Mouse (Mus musculus): ENCODE data around the gene Gigyf2. TPM values are rescaled to one million over a fixed set of nuclear protein-coding genes. Genes with fewer than 3 reads are reported as not detected.
"Not testable (repeated sequence)": the region's sequence is repeated elsewhere in the genome, so short reads cannot be mapped to it uniquely, and the experiment has no call there.

Gene Gigyf2
- polyA plus RNA-seq, 1 experiment from 2014 or later: 66.8 TPM

GRCm38 (mm10) chr1:87396923-87397586 lies 70.3 kb downstream of the Gigyf2 start:
- Histone ChIP-seq H3K27me3 (no peaks in the 10 kb centered on the region), H3K4me1 (peaks cover 9% of the 10 kb centered on the region), H3K27ac (peak overlapping the region; percentile 60; the same call in 1 of the 2 replicates), H3K9ac (no peak overlapping the region), H3K36me3 (peaks cover 5% of the 10 kb centered on the region), H3K4me2 (no peak overlapping the region), H3K9me3 (no peaks in the 10 kb centered on the region), H3K4me3 (no peak overlapping the region)
- 71% methylated on average over 7 of the region's 7 CpGs for WGBS
- ATAC-seq (ENCODE audit: insufficient number of reproducible peaks, insufficient read depth, low FRiP score, low TSS enrichment, low read depth): no peak

- peaks cover 53% of the 10 kb centered on the region for H3K36me3 ChIP-seq
Measured at GRCm38 (mm10) chr1:87404710-87405109, 77.9 kb downstream of the Gigyf2 start.

GRCm38 (mm10) chr1:87406012-87406411 lies 79.2 kb downstream of the Gigyf2 start:
- Histone ChIP-seq H3K4me3 (no peak overlapping the region), H3K4me2 (no peak overlapping the region), H3K4me1 (no peaks in the 10 kb centered on the region), H3K9me3 (no peaks in the 10 kb centered on the region), H3K9ac (no peak overlapping the region), H3K27me3 (no peaks in the 10 kb centered on the region), H3K36me3 (peaks cover 64% of the 10 kb centered on the region), H3K27ac (no peak overlapping the region)
- ATAC-seq (ENCODE audit: insufficient number of reproducible peaks, insufficient read depth, low FRiP score, low TSS enrichment, low read depth): no peak

More at GRCm38 (mm10) chr1:87404710-87405109, 77.9 kb downstream of the Gigyf2 start:
- Histone ChIP-seq H3K4me3 (no peak overlapping the region), H3K9ac (no peak overlapping the region), H3K4me1 (no peaks in the 10 kb centered on the region), H3K9me3 (no peaks in the 10 kb centered on the region), H3K4me2 (no peak overlapping the region), H3K27ac (no peak overlapping the region), H3K27me3 (no peaks in the 10 kb centered on the region)
- 88% methylated on average over 1 of the region's 1 CpGs for WGBS
- ATAC-seq (ENCODE audit: insufficient number of reproducible peaks, insufficient read depth, low FRiP score, low TSS enrichment, low read depth): no peak

- Histone ChIP-seq H3K4me2 (no peak overlapping the region), H3K36me3 (peaks cover 81% of the 10 kb centered on the region), H3K4me3 (no peak overlapping the region), H3K27me3 (no peaks in the 10 kb centered on the region), H3K9me3 (no peaks in the 10 kb centered on the region), H3K9ac (no peak overlapping the region), H3K4me1 (no peaks in the 10 kb centered on the region), H3K27ac (no peak overlapping the region)
- no peak for ATAC-seq (ENCODE audit: insufficient number of reproducible peaks, insufficient read depth, low FRiP score, low TSS enrichment, low read depth)
- WGBS: 89% methylated on average over 4 of the region's 4 CpGs
Measured at GRCm38 (mm10) chr1:87409380-87409779, 82.6 kb downstream of the Gigyf2 start.

- peaks cover 48% of the 10 kb centered on the region for H3K36me3 ChIP-seq
- no peak overlapping the region for H3K4me3 ChIP-seq
- H3K27ac ChIP-seq: no peak overlapping the region
- no peak overlapping the region for H3K9ac ChIP-seq
- WGBS: 88% methylated on average over 4 of the region's 4 CpGs
- H3K4me2 ChIP-seq: no peak overlapping the region
- no peak for ATAC-seq (ENCODE audit: insufficient number of reproducible peaks, insufficient read depth, low FRiP score, low TSS enrichment, low read depth)
- no peaks in the 10 kb centered on the region for H3K4me1 ChIP-seq
- no peaks in the 10 kb centered on the region for H3K9me3 ChIP-seq
- no peaks in the 10 kb centered on the region for H3K27me3 ChIP-seq
Measured at GRCm38 (mm10) chr1:87418733-87419132, 91.9 kb downstream of the Gigyf2 start.

- 91% methylated on average over 2 of the region's 2 CpGs for WGBS
- peaks cover 72% of the 10 kb centered on the region for H3K36me3 ChIP-seq
- ATAC-seq (ENCODE audit: insufficient number of reproducible peaks, insufficient read depth, low FRiP score, low TSS enrichment, low read depth): no peak
Measured at GRCm38 (mm10) chr1:87435125-87435524, 108.3 kb downstream of the Gigyf2 start.

GRCm38 (mm10) chr1:87436583-87436982 lies 109.8 kb downstream of the Gigyf2 start:
- WGBS: 85% methylated on average over 6 of the region's 6 CpGs
- Histone ChIP-seq H3K36me3 (peaks cover 74% of the 10 kb centered on the region), H3K4me1 (no peaks in the 10 kb centered on the region), H3K4me3 (no peak overlapping the region), H3K9ac (no peak overlapping the region), H3K27me3 (no peaks in the 10 kb centered on the region), H3K4me2 (no peak overlapping the region), H3K27ac (no peak overlapping the region), H3K9me3 (no peaks in the 10 kb centered on the region)
- ATAC-seq (ENCODE audit: insufficient number of reproducible peaks, insufficient read depth, low FRiP score, low TSS enrichment, low read depth): no peak

More at GRCm38 (mm10) chr1:87435125-87435524, 108.3 kb downstream of the Gigyf2 start:
- no peaks in the 10 kb centered on the region for H3K4me1 ChIP-seq
- no peak overlapping the region for H3K27ac ChIP-seq
- H3K9me3 ChIP-seq: no peaks in the 10 kb centered on the region
- H3K4me2 ChIP-seq: no peak overlapping the region
- no peak overlapping the region for H3K9ac ChIP-seq
- no peaks in the 10 kb centered on the region for H3K27me3 ChIP-seq
- H3K4me3 ChIP-seq: no peak overlapping the region

- 42% methylated on average over 5 of the region's 5 CpGs for WGBS
- Histone ChIP-seq H3K36me3 (peaks cover 76% of the 10 kb centered on the region), H3K27ac (no peak overlapping the region), H3K4me2 (no peak overlapping the region), H3K9ac (no peak overlapping the region), H3K9me3 (no peaks in the 10 kb centered on the region), H3K4me1 (no peaks in the 10 kb centered on the region), H3K27me3 (no peaks in the 10 kb centered on the region), H3K4me3 (no peak overlapping the region)
- no peak for ATAC-seq (ENCODE audit: insufficient number of reproducible peaks, insufficient read depth, low FRiP score, low TSS enrichment, low read depth)
Measured at GRCm38 (mm10) chr1:87447183-87448104, 120.6 kb downstream of the Gigyf2 start.

- Histone ChIP-seq H3K36me3 (peaks cover 60% of the 10 kb centered on the region), H3K27me3 (no peaks in the 10 kb centered on the region), H3K9me3 (no peaks in the 10 kb centered on the region), H3K9ac (no peak overlapping the region), H3K4me1 (no peaks in the 10 kb centered on the region), H3K4me2 (no peak overlapping the region), H3K4me3 (no peak overlapping the region), H3K27ac (no peak overlapping the region)
- WGBS: 82% methylated on average over 4 of the region's 4 CpGs
- no peak for ATAC-seq (ENCODE audit: insufficient number of reproducible peaks, insufficient read depth, low FRiP score, low TSS enrichment, low read depth)
Measured at GRCm38 (mm10) chr1:87449432-87449831, 122.6 kb downstream of the Gigyf2 start.

- no peak overlapping the region for H3K4me2 ChIP-seq
- no peak overlapping the region for H3K4me3 ChIP-seq
- H3K27ac ChIP-seq: no peak overlapping the region
- no peaks in the 10 kb centered on the region for H3K9me3 ChIP-seq
- H3K9ac ChIP-seq: no peak overlapping the region
- peaks cover 4% of the 10 kb centered on the region; the same call in 1 of the 2 replicates for H3K36me3 ChIP-seq
- 92% methylated on average over 1 of the region's 1 CpGs for WGBS
- H3K4me1 ChIP-seq: no peaks in the 10 kb centered on the region
- ATAC-seq (ENCODE audit: insufficient number of reproducible peaks, insufficient read depth, low FRiP score, low TSS enrichment, low read depth): no peak
- no peaks in the 10 kb centered on the region for H3K27me3 ChIP-seq
Measured at GRCm38 (mm10) chr1:87456425-87456824, 129.6 kb downstream of the Gigyf2 start.

GRCm38 (mm10) chr1:87458045-87458444 lies 131.2 kb downstream of the Gigyf2 start:
- Histone ChIP-seq H3K9me3 (no peaks in the 10 kb centered on the region), H3K36me3 (no peaks in the 10 kb centered on the region), H3K4me1 (no peaks in the 10 kb centered on the region), H3K4me2 (no peak overlapping the region), H3K9ac (no peak overlapping the region), H3K4me3 (no peak overlapping the region), H3K27me3 (no peaks in the 10 kb centered on the region), H3K27ac (no peak overlapping the region)
- 81% methylated on average over 4 of the region's 4 CpGs for WGBS
- ATAC-seq (ENCODE audit: insufficient number of reproducible peaks, insufficient read depth, low FRiP score, low TSS enrichment, low read depth): no peak

- 88% methylated on average over 6 of the region's 7 CpGs for WGBS
- not testable (repeated sequence) for H3K27me3 ChIP-seq; H3K4me1 ChIP-seq; ATAC-seq (ENCODE audit: insufficient number of reproducible peaks, insufficient read depth, low FRiP score, low TSS enrichment, low read depth); H3K4me3 ChIP-seq; H3K36me3 ChIP-seq; H3K9ac ChIP-seq; H3K27ac ChIP-seq; H3K4me2 ChIP-seq; H3K9me3 ChIP-seq
Measured at GRCm38 (mm10) chr1:87459856-87460255, 133.1 kb downstream of the Gigyf2 start.

Measured in embryonic facial prominence, embryonic 13.5 days (tissue).